Mouse (Mus musculus) ES-E14 (cell line): Measurements from ENCODE around the gene 2210016F16Rik.

ENCODE experiments used
- HCFC1 ChIP-seq: IDR thresholded peaks from 2 replicates; pipeline ENCODE4 v1.6.1; 2012; ENCODE audit warnings: low read length, inconsistent platforms, borderline replicate concordance; ENCODE audit not compliant: insufficient read depth
- ZC3H11A ChIP-seq: IDR thresholded peaks from 2 replicates; pipeline ENCODE4 v1.6.1; 2012; ENCODE audit warnings: low read depth, mild to moderate bottlenecking, inconsistent platforms, low read length, borderline replicate concordance
- ZNF384 ChIP-seq: IDR thresholded peaks from 2 replicates; pipeline ENCODE4 v1.6.1; 2012; ENCODE audit warnings: low read depth, low read length, inconsistent platforms

- TF ChIP-seq HCFC1 = no peak
- no peak for TF ChIP-seq ZC3H11A
- no peak for TF ChIP-seq ZNF384
These were observed 34.2 kb upstream of the 2210016F16Rik start for GRCm38 (mm10) chr13:58419266-58419665.
